Mouse (Mus musculus) heart, adult 2 months (tissue): ENCODE measurements around the gene Chit1.
A peak's percentile ranks its signal among the peaks of the same experiment; 100 is the strongest.

Source experiments
- CTCF ChIP-seq: fragments of 200-600 bp; IDR thresholded peaks from 2 replicates; pipeline ENCODE4 v1.8.1; 2022; ENCODE audit warnings: antibody characterized with exemption, mild to moderate bottlenecking, moderate library complexity
- POLR2A ChIP-seq: fragments of 200-500 bp; IDR thresholded peaks from 2 replicates; pipeline ENCODE4 v1.6.1; 2011; ENCODE audit warnings: mild to moderate bottlenecking, low read depth, low read length, control low read depth; ENCODE audit not compliant: insufficient read depth

DNA sequence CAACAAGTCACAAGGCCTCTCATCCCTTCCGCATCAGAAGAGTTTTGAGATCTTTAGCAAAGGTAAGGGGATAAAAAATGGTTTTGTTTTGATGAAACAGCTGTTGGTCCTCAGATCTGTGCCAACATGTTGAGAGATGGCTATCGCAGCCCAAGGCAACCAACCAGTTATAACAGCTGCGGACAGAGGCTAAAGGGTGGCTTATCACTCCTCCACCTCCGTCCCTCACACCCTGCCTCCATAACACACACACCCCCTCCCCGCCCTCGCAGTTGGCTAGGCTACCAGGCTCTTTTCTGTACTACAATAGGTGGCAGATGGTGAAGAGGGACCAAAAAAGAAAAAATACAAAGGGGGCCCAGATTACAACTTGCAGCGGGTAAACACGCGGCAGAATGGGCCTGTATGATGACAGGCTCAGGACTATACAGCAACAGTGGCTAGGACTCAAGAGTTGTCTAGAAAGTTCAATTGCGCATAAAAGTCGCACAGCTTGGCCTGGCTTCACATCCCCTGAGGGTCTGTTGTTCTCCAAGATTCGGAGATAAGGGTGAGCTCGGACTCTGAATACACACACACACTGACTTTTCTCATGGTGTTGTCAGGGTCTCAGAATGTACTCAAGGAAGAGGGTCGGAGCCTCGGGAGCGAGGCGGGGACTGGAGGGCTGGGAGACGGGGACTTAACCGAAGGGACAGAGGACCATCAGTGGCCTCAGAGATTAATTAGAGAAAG lies 32.8 kb upstream of the Chit1 start:
- TF ChIP-seq POLR2A = peak; percentile 9
- TF ChIP-seq CTCF = no peak
